Mouse (Mus musculus) testis, postnatal 10 days (tissue): ENCODE measurements around the gene Nmur1.

Experiments used
- DNase-seq: peaks from one replicate; pipeline ENCODE4 v3.0.0; 2021; ENCODE audit warnings: low spot score

Gene Nmur1

GRCm38 (mm10) chr1:86426128-86426527 lies at the start of gene Nmur1, which contains the start of gene Tex44:
Gene Nmur1 (minus strand): TSS chr1:86426228.
Gene Tex44 (plus strand): TSS chr1:86426329.
- no peak for DNase-seq

DNA sequence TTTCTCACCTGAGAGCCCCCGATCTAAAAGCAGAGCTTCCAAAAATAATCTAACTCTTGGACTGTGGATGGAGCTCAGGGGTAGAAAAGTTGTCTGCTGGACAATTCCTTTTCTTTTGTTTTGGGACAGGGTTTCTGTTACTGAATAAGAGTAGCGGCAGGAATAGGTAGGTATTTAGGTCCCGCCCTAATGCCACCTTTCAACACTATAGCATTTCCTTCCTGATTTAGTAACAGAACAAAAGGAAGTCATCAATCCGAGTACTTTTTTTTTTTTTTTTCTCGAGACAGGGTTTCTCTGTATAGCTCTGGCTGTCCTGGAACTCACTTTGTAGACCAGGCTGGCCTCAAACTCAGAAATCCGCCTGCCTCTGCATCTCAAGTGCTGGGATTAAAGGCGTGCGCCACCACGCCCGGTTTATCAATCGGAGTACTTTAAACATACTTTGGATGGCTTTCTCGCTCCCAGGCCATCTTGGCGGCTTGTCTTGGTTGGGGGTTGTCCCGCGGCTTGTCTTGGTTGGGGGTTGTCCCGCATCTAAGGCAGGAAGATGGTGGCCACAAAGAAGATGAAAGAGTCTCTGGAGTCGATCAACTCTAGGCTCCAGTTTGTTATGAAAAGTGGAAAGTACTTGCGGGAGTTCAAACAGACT lies 47.2 kb upstream of the Nmur1 start:
- DNase-seq: no peak

GRCm38 (mm10) chr1:86472197-86472952 lies 46.3 kb upstream of the Nmur1 start:
- DNase-seq: peak; percentile 78

GRCm38 (mm10) chr1:86471504-86471961 lies 45.5 kb upstream of the Nmur1 start:
- peak; percentile 81 for DNase-seq

GRCm38 (mm10) chr1:86470519-86471181 lies 44.6 kb upstream of the Nmur1 start:
- peak; percentile 82 for DNase-seq

DNA sequence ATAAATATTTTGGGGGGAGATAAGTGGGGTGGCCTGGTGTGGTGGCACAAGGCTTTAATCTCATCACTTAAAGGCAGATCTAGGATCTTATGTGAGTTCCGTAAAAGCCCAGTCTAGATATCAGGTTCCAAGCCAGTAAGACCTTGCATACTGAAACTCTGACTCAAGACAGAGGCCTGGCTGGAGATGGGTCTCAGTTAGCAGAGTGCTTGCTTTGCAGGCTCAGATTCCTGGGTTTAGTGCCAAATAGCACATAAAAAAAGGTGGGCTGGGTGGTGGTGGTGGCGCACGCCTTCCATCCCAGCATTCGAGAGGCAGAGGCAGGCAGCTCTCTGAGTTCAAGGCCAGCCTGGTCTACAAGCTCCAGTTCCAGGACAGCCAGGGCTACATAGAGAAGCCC lies 43.8 kb upstream of the Nmur1 start:
- DNase-seq: no peak

DNA sequence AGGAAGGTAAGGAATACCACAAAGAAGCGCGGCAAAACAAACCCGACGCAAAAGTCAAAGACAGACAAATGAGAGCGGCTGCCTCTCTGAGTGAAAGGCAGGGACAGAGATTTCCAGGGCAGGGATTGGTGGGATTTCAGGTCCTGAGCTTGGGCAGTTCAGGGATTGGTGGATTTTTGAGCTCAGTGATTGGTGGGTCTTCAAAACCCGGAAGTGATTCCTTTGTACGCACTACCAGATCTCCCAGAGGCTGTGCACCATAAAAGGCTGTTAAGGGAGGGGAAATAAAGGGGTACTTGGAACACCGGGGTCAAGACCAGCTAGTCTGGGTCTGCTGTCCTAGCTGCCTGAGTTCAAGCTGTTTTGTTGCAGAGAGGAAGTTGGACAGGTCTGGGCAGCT lies 41.4 kb upstream of the Nmur1 start:
- no peak for DNase-seq

DNA sequence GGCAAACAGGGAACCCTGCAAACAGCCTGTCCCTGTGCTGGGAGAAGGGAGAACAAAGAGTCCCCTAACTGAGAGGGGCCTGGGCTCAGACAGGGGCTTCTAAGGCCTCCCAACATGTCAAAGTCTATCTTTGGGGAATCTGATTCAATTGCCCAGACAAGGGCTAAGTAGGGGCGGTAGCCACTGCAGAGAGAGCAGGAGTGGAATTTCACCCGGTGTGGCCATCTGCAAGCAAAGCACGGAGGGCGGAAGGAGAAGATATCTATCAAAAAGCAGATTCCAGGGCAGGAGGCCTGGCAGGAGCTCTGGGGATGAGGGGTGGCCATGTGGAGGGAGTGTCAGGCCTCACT lies 38.8 kb upstream of the Nmur1 start:
- no peak for DNase-seq

GRCm38 (mm10) chr1:86464223-86464874 lies 38.3 kb upstream of the Nmur1 start:
- no peak for DNase-seq

DNA sequence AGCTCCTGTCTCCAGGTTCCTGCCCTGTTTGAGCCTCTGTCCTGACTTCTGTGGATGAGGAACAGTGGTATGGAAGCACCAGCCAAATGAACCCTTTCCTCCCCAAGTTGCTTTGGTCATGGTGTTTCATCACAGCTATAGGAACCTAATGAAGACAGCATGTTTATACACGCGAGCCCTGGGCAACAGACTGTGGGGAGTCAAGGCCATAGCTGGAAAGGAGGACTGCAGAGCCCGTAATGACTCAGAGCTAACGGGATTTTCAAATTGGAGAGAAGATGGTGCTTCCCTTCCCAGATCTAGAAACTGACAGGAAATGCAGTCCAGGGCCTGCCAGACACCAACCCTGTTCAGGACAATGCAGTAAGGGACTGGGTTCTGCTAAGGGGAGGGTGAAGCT lies 33.3 kb upstream of the Nmur1 start:
- DNase-seq: no peak

DNA sequence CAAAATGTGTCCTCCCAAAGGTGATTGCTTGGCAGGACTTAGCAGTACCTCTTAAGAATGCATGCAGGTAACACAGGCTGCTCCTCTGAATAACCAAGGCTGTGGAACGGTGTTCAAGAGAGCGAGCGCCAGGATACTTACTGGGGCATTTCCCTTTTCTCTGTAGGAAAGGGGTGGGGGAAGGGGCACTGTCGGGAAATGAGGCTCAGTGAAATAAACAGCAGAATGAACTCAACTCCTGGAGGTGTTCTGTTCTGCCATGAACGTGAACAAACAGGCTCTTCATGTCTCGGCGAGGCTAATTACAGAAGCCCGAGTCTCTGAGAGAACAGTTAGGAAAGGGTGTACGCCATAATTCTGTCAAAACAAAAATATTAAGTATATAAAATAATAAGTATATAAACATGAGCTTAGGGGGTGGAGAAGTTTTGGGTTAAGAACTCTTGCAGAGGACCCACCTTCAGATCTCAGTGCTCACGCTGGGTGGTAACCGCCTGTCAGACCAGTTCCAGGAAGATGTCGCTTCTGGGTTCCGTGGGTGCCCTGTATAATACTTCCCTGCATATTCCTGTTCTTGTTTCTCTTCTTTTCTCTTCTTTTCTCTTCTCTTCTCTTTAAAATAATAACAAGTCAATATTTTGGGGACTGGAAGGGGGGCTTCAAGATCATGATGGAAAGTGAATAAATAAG lies 31.0 kb upstream of the Nmur1 start:
- DNase-seq: no peak

DNA sequence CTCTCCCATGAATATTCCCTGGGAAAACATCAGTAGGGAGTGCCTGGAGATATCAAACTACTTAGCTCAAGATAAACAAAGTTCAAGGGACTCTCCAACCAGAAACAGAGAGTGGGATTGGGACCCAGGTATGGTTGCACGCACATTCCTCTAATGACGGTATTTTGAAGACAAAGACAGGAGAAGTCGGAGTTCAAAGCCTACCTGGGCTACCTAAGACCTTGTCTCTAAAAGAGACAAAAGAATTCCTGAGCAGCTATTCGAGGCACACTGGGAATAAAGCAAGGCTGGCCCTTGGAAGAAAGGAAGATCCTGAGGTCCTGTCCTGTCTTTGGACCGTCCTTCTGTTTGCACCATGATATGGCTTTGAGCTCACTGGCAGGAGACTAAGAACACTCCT lies 26.7 kb upstream of the Nmur1 start:
- no peak for DNase-seq

- no peak for DNase-seq
Observed at GRCm38 (mm10) chr1:86449966-86450365, 23.9 kb upstream of the Nmur1 start.

GRCm38 (mm10) chr1:86448272-86448671 lies 22.2 kb upstream of the Nmur1 start:
- DNase-seq: no peak

DNA sequence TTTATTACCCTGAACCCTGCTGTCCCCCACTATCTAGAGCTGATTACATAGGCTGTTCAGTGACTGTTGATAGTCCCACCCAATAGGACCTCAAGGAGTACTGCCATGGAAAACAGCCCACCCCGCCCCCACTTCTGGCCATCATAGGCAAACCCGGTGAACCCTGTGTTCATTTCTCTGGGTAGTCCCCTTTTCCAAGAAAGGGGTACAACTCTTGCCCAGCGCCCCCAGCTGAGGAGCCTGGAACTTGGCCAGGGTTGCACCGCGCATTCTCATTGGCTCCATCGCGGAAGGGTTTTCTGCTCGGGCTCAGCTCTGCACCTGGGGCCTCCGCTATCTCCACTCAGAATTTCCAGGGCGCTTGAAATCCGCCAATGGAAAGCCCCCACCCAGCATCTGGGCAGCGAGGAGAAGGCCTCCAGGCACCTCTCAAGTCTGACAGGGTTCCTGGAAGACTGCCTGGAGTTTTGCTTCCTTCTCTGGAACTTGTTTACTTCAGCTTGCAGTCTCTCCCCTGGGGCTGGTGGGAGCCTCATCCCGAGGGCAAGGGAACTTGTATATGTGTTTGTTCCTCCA lies 21.7 kb upstream of the Nmur1 start:
- peak; percentile 57 for DNase-seq

GRCm38 (mm10) chr1:86443386-86444172 lies 17.6 kb upstream of the Nmur1 start:
- no peak for DNase-seq

DNA sequence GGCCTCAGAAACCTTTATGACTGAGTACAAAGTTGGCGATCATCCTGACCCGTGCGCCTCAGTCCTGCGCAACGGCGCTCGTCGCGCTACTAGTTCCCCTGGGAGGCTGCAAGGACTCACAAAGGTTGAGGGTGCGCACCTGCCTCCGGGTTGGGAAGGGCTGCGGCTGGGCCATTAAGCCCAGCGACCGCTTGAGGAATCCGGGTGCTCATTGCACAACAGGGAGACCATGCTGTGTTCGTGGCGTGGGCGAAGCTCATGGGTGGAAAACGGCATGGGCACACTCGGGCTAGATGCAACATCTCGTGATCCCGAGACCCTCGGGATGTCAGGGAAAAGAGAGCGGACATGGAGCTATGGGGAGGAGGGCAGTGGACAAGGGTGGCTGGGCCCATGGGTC lies 16.8 kb upstream of the Nmur1 start:
- no peak for DNase-seq

DNA sequence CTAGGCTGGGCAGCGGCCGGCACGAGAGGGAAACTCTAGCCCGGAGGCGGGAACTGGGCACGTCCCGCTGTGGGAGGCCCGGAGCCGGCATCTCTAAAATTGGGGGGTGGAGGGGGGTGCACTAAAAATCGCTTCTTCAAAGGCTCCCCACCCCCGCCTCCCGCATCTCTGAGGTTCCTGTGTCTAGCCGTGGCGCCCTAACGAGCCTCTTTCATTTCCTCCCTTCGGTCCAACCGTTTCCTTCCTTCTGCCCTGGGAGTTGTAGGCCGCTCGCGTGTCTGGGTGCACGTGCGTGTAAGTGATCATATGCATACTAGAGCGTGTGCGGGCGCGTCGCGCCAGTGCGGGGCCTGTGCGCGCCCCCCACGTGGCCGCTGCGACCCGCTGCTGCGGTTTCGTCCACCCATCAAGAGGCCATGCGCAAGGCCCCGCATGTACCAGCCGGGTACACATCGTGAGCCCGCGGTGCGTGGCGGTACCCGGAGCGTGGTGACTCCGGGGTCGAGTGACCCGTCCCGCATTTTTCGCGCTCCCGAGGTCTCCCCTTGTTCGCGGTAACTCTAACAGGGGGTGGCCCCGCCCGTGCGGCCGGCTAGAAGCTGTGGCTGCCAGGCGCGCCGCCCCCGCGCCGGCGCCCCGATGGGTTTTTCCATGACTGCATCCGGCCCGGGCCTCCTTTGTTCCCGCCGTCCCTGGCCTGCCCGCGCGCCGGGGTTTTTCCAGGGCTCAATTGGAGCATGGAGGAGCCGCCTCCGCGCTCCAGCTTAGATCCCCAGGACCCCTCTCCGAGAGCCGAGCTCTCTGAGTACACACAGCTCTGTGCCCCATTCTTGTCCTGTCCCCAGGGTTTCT lies 16.2 kb upstream of the Nmur1 start:
- peak; percentile 91 for DNase-seq

DNA sequence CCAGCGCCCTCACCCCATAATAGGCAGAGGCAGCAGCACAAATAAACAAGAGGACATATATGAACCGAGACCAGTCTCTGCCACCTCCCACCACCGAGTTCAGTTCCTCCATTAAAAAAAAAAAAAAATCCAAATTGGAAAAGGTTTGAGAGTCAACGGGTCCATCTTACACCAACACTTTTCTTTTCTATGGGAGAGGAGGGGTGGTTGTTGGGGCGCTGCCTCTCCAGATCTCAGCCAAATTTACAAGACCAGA lies 15.6 kb upstream of the Nmur1 start:
- no peak for DNase-seq
